In the genomic region with DNA sequence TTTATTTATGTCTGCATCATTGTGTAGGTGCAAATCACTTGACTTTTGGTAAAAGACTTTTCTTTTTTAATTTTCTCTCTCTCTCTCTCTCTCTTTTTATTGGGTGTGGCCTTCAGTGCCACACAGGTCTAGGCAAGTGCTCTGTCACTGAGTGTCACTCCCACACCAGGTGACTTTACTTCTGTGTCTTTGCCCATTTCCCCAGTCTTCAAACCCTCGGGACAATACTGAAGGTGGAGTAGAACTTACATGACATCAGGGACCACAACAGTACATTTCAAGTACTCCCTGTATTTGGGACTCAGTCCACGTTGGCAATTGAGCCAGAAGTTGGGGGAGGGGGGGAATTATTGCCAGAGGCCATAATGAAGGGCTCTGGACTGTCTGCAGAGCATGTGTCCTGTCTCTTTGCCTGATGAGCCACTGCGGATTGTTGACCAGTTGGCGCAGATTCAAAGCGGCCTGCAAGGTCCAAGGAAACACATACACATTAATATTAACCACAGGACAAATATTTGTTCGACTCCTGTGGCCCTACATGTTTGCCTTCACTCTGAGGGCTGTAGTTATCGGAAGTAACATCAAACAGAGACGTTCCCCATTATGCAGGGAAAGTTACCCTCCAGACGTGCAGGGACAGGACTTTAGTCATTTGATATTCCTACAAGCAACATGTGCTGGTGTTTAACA, we compare ENCODE assay signal across 11 mouse cellular contexts. TPM values are rescaled to one million over a fixed set of nuclear protein-coding genes. Genes with fewer than 3 reads are reported as not detected.
DNase-seq lines count a peak whose midpoint lies in the region; ATAC-seq and TF ChIP-seq lines count a peak whose summit lies in the region.
"Had no signal": no experiment of that assay in that cellular context is flagged by ENCODE, and none has a peak within 500 bp of the region (broad histone marks: within the 10 kb centered on the region; RNA-seq: fewer than 3 reads in every experiment).

No protein-coding gene starts in this region.

- H3K27me3 ChIP-seq in kidney, embryonic 14.5 days (ENCODE audit: control insufficient read depth, insufficient read depth, low read length), result peaks cover 8% of the 10 kb centered on the region
- H3K27me3 ChIP-seq in lung, embryonic 14.5 days (ENCODE audit: insufficient read depth, low read length), result no peaks in the 10 kb centered on the region
- no peaks in the 10 kb centered on the region for H3K27me3 ChIP-seq in stomach, postnatal 0 days (ENCODE audit: control insufficient read depth, insufficient read depth, low read length)

- intact Hi-C loops in left cerebral cortex, adult 2 months (cut with DNase I), result no loop called here

- no peaks in the 10 kb centered on the region for H3K36me3 ChIP-seq in kidney, embryonic 14.5 days (ENCODE audit: control insufficient read depth, insufficient read depth, low read length)
- no peaks in the 10 kb centered on the region for H3K36me3 ChIP-seq in lung, embryonic 14.5 days (ENCODE audit: insufficient read depth)
- no peaks in the 10 kb centered on the region for H3K36me3 ChIP-seq in stomach, postnatal 0 days (ENCODE audit: control insufficient read depth, insufficient read depth, low read length)

- H3K27ac ChIP-seq in kidney, embryonic 14.5 days (ENCODE audit: low read depth, low read length), result no peak overlapping the region
- peak overlapping the region; percentile 6; the same call in 1 of the 2 replicates for H3K27ac ChIP-seq in lung, embryonic 14.5 days (ENCODE audit: low read depth)
- no peak overlapping the region for H3K27ac ChIP-seq in stomach, postnatal 0 days (replicated peaks)
- no peak overlapping the region for H3K27ac ChIP-seq in left cerebral cortex, adult 2 months

- no peaks in the 10 kb centered on the region for H3K4me1 ChIP-seq in kidney, embryonic 14.5 days (ENCODE audit: control insufficient read depth, insufficient read depth, low read length)
- peaks cover 19% of the 10 kb centered on the region for H3K4me1 ChIP-seq in lung, embryonic 14.5 days (ENCODE audit: insufficient read depth)
- H3K4me1 ChIP-seq in stomach, postnatal 0 days (replicated peaks; ENCODE audit: control insufficient read depth, insufficient read depth), result no peaks in the 10 kb centered on the region

- 44% methylated on average over 9 of the region's 9 CpGs for WGBS in kidney, embryonic 14.5 days
- WGBS in lung, embryonic 14.5 days, result 22% methylated on average over 9 of the region's 9 CpGs
- WGBS in stomach, postnatal 0 days, result 25% methylated on average over 9 of the region's 9 CpGs

- TF ChIP-seq EP300 in stomach, postnatal 0 days (optimal IDR thresholded peaks at IDR 0.05), result no peak

- no peak overlapping the region for H3K9ac ChIP-seq in kidney, embryonic 14.5 days (ENCODE audit: low read depth, low read length)
- H3K9ac ChIP-seq in lung, embryonic 14.5 days, result no peak overlapping the region
- H3K9ac ChIP-seq in stomach, postnatal 0 days (ENCODE audit: low read length), result no peak overlapping the region

- ATAC-seq in kidney, embryonic 14.5 days (ENCODE audit: low FRiP score, low TSS enrichment), result no peak
- ATAC-seq in lung, embryonic 14.5 days (ENCODE audit: insufficient read depth), result peak; percentile 61; the same call in 1 of the 2 replicates
- peak; percentile 57 for ATAC-seq in stomach, postnatal 0 days (ENCODE audit: low FRiP score, low TSS enrichment)
- ATAC-seq: activated CD4-positive, CD25-positive, alpha-beta regulatory T cell, adult 4 months had no signal

- DNase-seq in kidney, adult 9 months, result peak; percentile 29
- DNase-seq in kidney, postnatal 4 days, result peak; percentile 29 to 41
- DNase-seq in lung, embryonic 14.5 days, result peak; percentile 77
- DNase-seq in stomach, postnatal 0 days (ENCODE audit: low spot score), result peak; percentile 72
- DNase-seq in left cerebral cortex, adult 2 months (ENCODE audit: extremely low spot score in 1 of 2, low spot score in 2 of 2), result no peak
- no peak for DNase-seq in cerebellum, adult 11-12 months
- no peak for DNase-seq in neural tube, embryonic 10.5 days (ENCODE audit: extremely low spot score, low spot score)
- DNase-seq: cerebellum, postnatal 36 days; heart, postnatal 10 days had no signal

- no peaks in the 10 kb centered on the region for H3K9me3 ChIP-seq in kidney, embryonic 14.5 days (ENCODE audit: control insufficient read depth, low read length)
- H3K9me3 ChIP-seq in lung, embryonic 14.5 days (ENCODE audit: low read depth, low read length), result no peaks in the 10 kb centered on the region
- no peaks in the 10 kb centered on the region for H3K9me3 ChIP-seq in stomach, postnatal 0 days (ENCODE audit: control insufficient read depth, low read length)

- no peak overlapping the region for H3K4me3 ChIP-seq in kidney, embryonic 14.5 days (ENCODE audit: low read length)
- no peak overlapping the region for H3K4me3 ChIP-seq in lung, embryonic 14.5 days (ENCODE audit: low read depth, low read length)
- no peak overlapping the region for H3K4me3 ChIP-seq in stomach, postnatal 0 days (ENCODE audit: low read depth, low read length)
- no peak overlapping the region for H3K4me3 ChIP-seq in left cerebral cortex, adult 2 months

- no peak overlapping the region for H3K4me2 ChIP-seq in kidney, embryonic 14.5 days (replicated peaks; ENCODE audit: low read depth, low read length)
- H3K4me2 ChIP-seq in lung, embryonic 14.5 days, result no peak overlapping the region
- no peak overlapping the region for H3K4me2 ChIP-seq in stomach, postnatal 0 days (replicated peaks; ENCODE audit: low read depth)

- no peak for TF ChIP-seq CTCF in lung, embryonic 14.5 days (IDR thresholded peaks at IDR 0.05; ENCODE audit: low read depth)
- no peak for TF ChIP-seq CTCF in stomach, postnatal 0 days (IDR thresholded peaks at IDR 0.05; ENCODE audit: low read depth)
- no peak for TF ChIP-seq CTCF in left cerebral cortex, adult 2 months (IDR thresholded peaks at IDR 0.05)

RNA-seq across cellular contexts. Expression of a gene that starts 57.6 kb away (rescaled TPM):
- 8.4 and 10.9 TPM in 2 replicates for polyA plus RNA-seq in kidney, embryonic 14.5 days (2014; fragmentation: Nextera tagmentation; extraction: Ambion mirVana)
- polyA plus RNA-seq in lung, embryonic 14.5 days (2014; fragmentation: Nextera tagmentation; extraction: Ambion mirVana), result 9.7 and 9.9 TPM in 2 replicates
- 3.8 TPM in 2 replicates for polyA plus RNA-seq in stomach, postnatal 0 days (2015; fragmentation: Nextera tagmentation; extraction: Ambion mirVana)
- 10 to 100 TPM; 13.3 to 14.9 TPM for total RNA-seq in left cerebral cortex, adult 2 months (2021)

RNA-seq across cellular contexts. Expression of a gene that starts 57.7 kb away (rescaled TPM):
- 3.2 and 4.2 TPM in 2 replicates for polyA plus RNA-seq in kidney, embryonic 14.5 days (2014; fragmentation: Nextera tagmentation; extraction: Ambion mirVana)
- polyA plus RNA-seq in lung, embryonic 14.5 days (2014; fragmentation: Nextera tagmentation; extraction: Ambion mirVana), result 3.0 and 3.4 TPM in 2 replicates
- polyA plus RNA-seq in stomach, postnatal 0 days (2015; fragmentation: Nextera tagmentation; extraction: Ambion mirVana), result 0.40 and 0.62 TPM in 2 replicates
- total RNA-seq in left cerebral cortex, adult 2 months (2021), result 10 to 100 TPM; 65.1 to 78.8 TPM

Comparison
In these comparisons a context has a peak if more than half of its experiments do, and no peak if none do; other contexts are left out.
1. DNase-seq: peak in kidney, adult 9 months (single experiment), kidney, postnatal 4 days (2 of 2), lung, embryonic 14.5 days (single experiment) and stomach, postnatal 0 days (single experiment); none in left cerebral cortex, adult 2 months (0 of 2), cerebellum, adult 11-12 months (single experiment) and neural tube, embryonic 10.5 days (single experiment).